9 mouse cellular contexts compared by ENCODE assay signal in the genomic region with DNA sequence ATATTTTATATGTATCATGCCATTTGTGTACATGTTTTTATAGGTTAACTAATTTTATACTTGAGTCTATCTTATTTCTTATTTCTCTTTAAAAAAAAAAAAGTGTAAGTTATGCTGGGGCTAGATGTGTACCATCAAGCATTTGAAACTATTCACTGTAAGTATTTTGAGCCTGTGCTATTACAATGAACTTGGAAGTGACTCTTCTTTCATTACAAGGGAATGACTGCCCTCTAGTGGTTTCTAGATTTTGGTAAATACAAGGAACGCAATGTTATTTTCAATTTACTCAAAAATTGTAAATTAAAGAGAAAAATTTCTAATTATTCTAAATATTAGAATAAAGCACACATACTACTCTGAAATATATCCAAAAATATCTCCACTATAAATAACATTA.
DNase-seq lines count a peak whose midpoint lies in the region; ATAC-seq and TF ChIP-seq lines count a peak whose summit lies in the region.
"Had no signal": no experiment of that assay in that cellular context is flagged by ENCODE, and none has a peak within 500 bp of the region (broad histone marks: within the 10 kb centered on the region; RNA-seq: fewer than 3 reads in every experiment).

No protein-coding gene starts in this region.

- intact Hi-C loops in gastrocnemius, adult 2 months (cut with DNase I): loop anchor here (5.0 kb wide), 1 partner anchor 297 kb away; no protein-coding TSS in a partner anchor

- no peak overlapping the region for H3K27ac ChIP-seq in gastrocnemius, adult 2 months
- no peak overlapping the region for H3K27ac ChIP-seq in intestine, postnatal 0 days (ENCODE audit: low read depth, low read length)
- H3K27ac ChIP-seq in kidney, embryonic 16.5 days (ENCODE audit: low read length): no peak overlapping the region

- no peak for ATAC-seq in intestine, postnatal 0 days
- ATAC-seq in kidney, embryonic 16.5 days (ENCODE audit: low FRiP score, low TSS enrichment): no peak

- no peaks in the 10 kb centered on the region for H3K4me1 ChIP-seq in intestine, postnatal 0 days (replicated peaks; ENCODE audit: control insufficient read depth, insufficient read depth, low read length)
- H3K4me1 ChIP-seq in kidney, embryonic 16.5 days (ENCODE audit: insufficient read depth, low read length): no peaks in the 10 kb centered on the region

- no peak for DNase-seq in gastrocnemius, adult 2 months
- DNase-seq in gastrocnemius, adult 18-20 months (ENCODE audit: low spot score): no peak
- peak; percentile 58 for DNase-seq in A20 (ENCODE audit: low read depth, low spot score)
- DNase-seq in c-Kit-positive CD71-negative TER-119-negative erythroid progenitor cells, embryonic 14.5 days (ENCODE audit: low read depth): peak; percentile 22
- DNase-seq in right cerebral cortex, postnatal 14 days: no peak
- DNase-seq in adrenal gland, adult 8-10 months: no peak
- DNase-seq: heart, adult 11 months had no signal

- WGBS in intestine, postnatal 0 days: 44% methylated on average over 1 of the region's 1 CpGs
- 39% methylated on average over 1 of the region's 1 CpGs for WGBS in kidney, embryonic 16.5 days

- TF ChIP-seq CTCF in gastrocnemius, adult 2 months (IDR thresholded peaks at IDR 0.05): peak; percentile 61
- TF ChIP-seq CTCF in intestine, postnatal 0 days (IDR thresholded peaks at IDR 0.05; ENCODE audit: low read depth): peak; percentile 67

- no peak overlapping the region for H3K4me3 ChIP-seq in gastrocnemius, adult 2 months
- no peak overlapping the region for H3K4me3 ChIP-seq in intestine, postnatal 0 days (ENCODE audit: low read depth, low read length)
- H3K4me3 ChIP-seq in kidney, embryonic 16.5 days (ENCODE audit: low read length): no peak overlapping the region

- H3K9me3 ChIP-seq in intestine, postnatal 0 days (ENCODE audit: control insufficient read depth): no peaks in the 10 kb centered on the region
- no peaks in the 10 kb centered on the region for H3K9me3 ChIP-seq in kidney, embryonic 16.5 days (ENCODE audit: low read length)

- no peak overlapping the region for H3K4me2 ChIP-seq in intestine, postnatal 0 days (replicated peaks; ENCODE audit: low read depth)
- H3K4me2 ChIP-seq in kidney, embryonic 16.5 days (replicated peaks; ENCODE audit: low read depth, low read length): no peak overlapping the region

- no peaks in the 10 kb centered on the region for H3K27me3 ChIP-seq in intestine, postnatal 0 days (replicated peaks; ENCODE audit: control insufficient read depth, insufficient read depth, low read length)
- no peaks in the 10 kb centered on the region for H3K27me3 ChIP-seq in kidney, embryonic 16.5 days (ENCODE audit: insufficient read depth, low read length)

- no peaks in the 10 kb centered on the region for H3K36me3 ChIP-seq in intestine, postnatal 0 days (ENCODE audit: control insufficient read depth, insufficient read depth)
- H3K36me3 ChIP-seq in kidney, embryonic 16.5 days (ENCODE audit: insufficient read depth, low read length): no peaks in the 10 kb centered on the region

- no peak overlapping the region for H3K9ac ChIP-seq in intestine, postnatal 0 days (ENCODE audit: low read depth, low read length)
- H3K9ac ChIP-seq in kidney, embryonic 16.5 days (replicated peaks; ENCODE audit: low read length): no peak overlapping the region

Comparison
In these comparisons a context has a peak if more than half of its experiments do, and no peak if none do; other contexts are left out.
1. DNase-seq: peak in A20 (single experiment) and c-Kit-positive CD71-negative TER-119-negative erythroid progenitor cells, embryonic 14.5 days (single experiment); none in gastrocnemius, adult 2 months (single experiment), gastrocnemius, adult 18-20 months (single experiment), right cerebral cortex, postnatal 14 days (single experiment) and adrenal gland, adult 8-10 months (single experiment).